Mouse (Mus musculus): Measurements from ENCODE around the gene Itga8. TPM values are rescaled to one million over a fixed set of nuclear protein-coding genes. Genes with fewer than 3 reads are reported as not detected.

Gene Itga8
- polyA plus RNA-seq, 1 experiment from 2014 or later = 9.7 TPM

- Histone ChIP-seq H3K4me1 (peaks cover 6% of the 10 kb centered on the region), H3K27me3 (ENCODE audit: low read depth, poor library complexity, severe bottlenecking) (no peaks in the 10 kb centered on the region), H3K9me3 (replicated peaks) (no peaks in the 10 kb centered on the region), H3K27ac (peak overlapping the region; percentile 67), H3K4me3 (no peak overlapping the region), H3K36me3 (no peaks in the 10 kb centered on the region)
- 47% methylated on average over 7 of the region's 7 CpGs for WGBS
- peak; percentile 37 for DNase-seq (ENCODE audit: low spot score)
Observed at GRCm38 (mm10) chr2:12092203-12092984, 209.3 kb downstream of the Itga8 start.

GRCm38 (mm10) chr2:12090993-12091392, 210.7 kb downstream of the Itga8 start:
- H3K36me3 ChIP-seq = no peaks in the 10 kb centered on the region
- WGBS = 82% methylated on average over 2 of the region's 2 CpGs
- H3K4me3 ChIP-seq = no peak overlapping the region

DNA sequence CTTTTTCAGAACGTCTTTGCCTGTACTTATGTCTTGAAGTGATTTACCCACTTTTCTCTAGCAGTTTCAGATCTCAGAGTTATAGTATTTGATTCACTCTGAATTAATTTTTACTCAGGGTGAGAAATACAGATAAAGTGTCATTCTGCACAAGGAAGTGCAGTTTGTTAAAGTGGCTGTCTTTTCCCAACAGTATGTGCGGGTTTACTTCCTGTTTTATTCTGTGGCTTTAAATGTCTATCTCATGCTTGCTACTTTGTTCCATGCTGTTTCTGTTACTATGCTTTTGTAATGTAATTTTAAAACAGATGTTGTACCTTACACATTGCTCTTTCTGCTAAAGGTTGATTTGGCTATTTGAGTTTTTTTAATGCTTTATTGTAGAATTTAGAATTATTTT, 216.2 kb downstream of the Itga8 start:
- H3K4me3 ChIP-seq = no peak overlapping the region
- no peak overlapping the region for H3K27ac ChIP-seq
- H3K9me3 ChIP-seq (replicated peaks) = no peaks in the 10 kb centered on the region
- WGBS = 97% methylated on average over 2 of the region's 2 CpGs
- no peak for DNase-seq (ENCODE audit: low spot score)
- H3K27me3 ChIP-seq (ENCODE audit: low read depth, poor library complexity, severe bottlenecking) = no peaks in the 10 kb centered on the region
- H3K36me3 ChIP-seq = no peaks in the 10 kb centered on the region
- no peaks in the 10 kb centered on the region for H3K4me1 ChIP-seq

More at GRCm38 (mm10) chr2:12090993-12091392, 210.7 kb downstream of the Itga8 start:
- Histone ChIP-seq H3K27me3 (ENCODE audit: low read depth, poor library complexity, severe bottlenecking) (no peaks in the 10 kb centered on the region), H3K9me3 (replicated peaks) (no peaks in the 10 kb centered on the region), H3K4me1 (peaks cover 6% of the 10 kb centered on the region), H3K27ac (no peak overlapping the region)
- no peak for DNase-seq (ENCODE audit: low spot score)

DNA sequence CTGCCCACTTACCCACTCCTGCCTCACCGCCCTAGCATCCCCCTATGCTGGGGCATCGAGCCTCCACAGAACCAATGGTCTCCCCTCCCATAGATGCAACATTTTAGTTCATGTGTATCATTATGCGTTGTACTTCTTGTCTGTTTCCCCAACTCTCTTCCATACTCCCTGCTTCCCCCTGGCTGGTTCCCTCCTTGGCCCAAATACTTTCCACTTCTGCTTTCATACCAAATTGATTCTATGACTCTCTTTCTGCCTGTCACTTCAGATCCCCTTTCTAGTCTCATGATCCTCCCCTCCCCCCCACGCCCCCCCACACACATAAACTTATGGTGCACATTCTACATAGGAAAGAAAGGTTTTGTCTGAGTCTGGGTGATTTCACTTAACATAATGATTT, 217.4 kb downstream of the Itga8 start:
- no peaks in the 10 kb centered on the region for H3K36me3 ChIP-seq
- no peak overlapping the region for H3K27ac ChIP-seq
- no peaks in the 10 kb centered on the region for H3K9me3 ChIP-seq (replicated peaks)
- 88% methylated on average over 4 of the region's 4 CpGs for WGBS
- no peaks in the 10 kb centered on the region for H3K4me1 ChIP-seq
- H3K27me3 ChIP-seq (ENCODE audit: low read depth, poor library complexity, severe bottlenecking) = no peaks in the 10 kb centered on the region
- DNase-seq (ENCODE audit: low spot score) = no peak
- H3K4me3 ChIP-seq = no peak overlapping the region

- no peaks in the 10 kb centered on the region for H3K4me1 ChIP-seq
- no peak overlapping the region for H3K4me3 ChIP-seq
- WGBS = 92% methylated on average over 2 of the region's 2 CpGs
Observed at GRCm38 (mm10) chr2:12077266-12077891, 224.3 kb downstream of the Itga8 start.

GRCm38 (mm10) chr2:12065669-12066399, 235.9 kb downstream of the Itga8 start:
- no peaks in the 10 kb centered on the region for H3K27me3 ChIP-seq (ENCODE audit: low read depth, poor library complexity, severe bottlenecking)
- no peaks in the 10 kb centered on the region for H3K36me3 ChIP-seq
- no peak overlapping the region for H3K4me3 ChIP-seq
- H3K27ac ChIP-seq = no peak overlapping the region
- no peaks in the 10 kb centered on the region for H3K9me3 ChIP-seq (replicated peaks)
- peaks cover 31% of the 10 kb centered on the region for H3K4me1 ChIP-seq
- WGBS = 24% methylated on average over 6 of the region's 6 CpGs
- DNase-seq (ENCODE audit: low spot score) = peak; percentile 47

More at GRCm38 (mm10) chr2:12077266-12077891, 224.3 kb downstream of the Itga8 start:
- H3K27ac ChIP-seq = no peak overlapping the region
- H3K36me3 ChIP-seq = no peaks in the 10 kb centered on the region
- no peaks in the 10 kb centered on the region for H3K9me3 ChIP-seq (replicated peaks)
- DNase-seq (ENCODE audit: low spot score) = no peak
- H3K27me3 ChIP-seq (ENCODE audit: low read depth, poor library complexity, severe bottlenecking) = no peaks in the 10 kb centered on the region

DNA sequence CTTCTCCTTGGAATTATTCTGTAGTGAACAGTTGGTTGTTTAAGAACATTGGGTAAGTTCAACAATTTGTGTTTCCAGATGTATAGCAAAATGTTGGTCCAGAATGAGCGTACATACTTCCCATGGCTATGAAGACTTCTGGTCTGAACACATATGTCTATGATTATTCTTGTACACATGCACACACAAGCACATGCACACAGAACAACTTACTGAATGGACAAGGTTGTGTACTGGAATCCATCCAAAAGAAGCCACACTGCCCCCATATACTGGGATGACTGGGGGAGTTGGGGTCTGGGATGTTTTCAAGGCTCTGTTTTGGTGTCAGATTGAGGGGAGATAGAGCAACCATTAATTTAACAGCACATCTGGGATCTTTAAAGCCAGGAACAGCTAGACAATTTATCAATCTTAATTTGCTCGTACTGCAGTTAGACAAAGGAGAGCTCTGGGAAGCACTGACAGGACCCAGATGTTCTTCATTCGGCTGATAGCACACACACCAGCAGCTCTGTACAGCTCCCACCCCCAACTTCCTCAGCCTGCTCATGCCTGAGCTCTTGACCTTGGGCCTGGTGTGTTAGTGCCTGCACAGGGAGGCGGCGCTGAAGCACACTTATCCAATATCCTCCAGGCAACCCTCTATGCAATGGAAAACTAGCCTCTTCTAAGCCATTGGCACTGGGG, 241.5 kb downstream of the Itga8 start:
- peak overlapping the region; percentile 66 for H3K27ac ChIP-seq
- H3K4me3 ChIP-seq = no peak overlapping the region
- 0 out of 2 replicates have a peak, but pooled peaks cover 6% of the 10 kb centered on the region for H3K27me3 ChIP-seq (ENCODE audit: low read depth, poor library complexity, severe bottlenecking)
- H3K9me3 ChIP-seq (replicated peaks) = no peaks in the 10 kb centered on the region
- peak; percentile 62 for DNase-seq (ENCODE audit: low spot score)
- H3K4me1 ChIP-seq = peaks cover 24% of the 10 kb centered on the region
- H3K36me3 ChIP-seq = no peaks in the 10 kb centered on the region
- 15% methylated on average over 5 of the region's 5 CpGs for WGBS

Other genes starting within 250 kb of the Itga8 start
- 24.6 and 25.9 TPM in 2 replicates for gene Mindy3, start 117.5 kb upstream of the Itga8 start, polyA plus RNA-seq (2016; fragmentation: Nextera tagmentation; extraction: Ambion mirVana)